Mouse (Mus musculus) cerebellum, adult 2 months (tissue): ENCODE data around the gene Kantr.

ENCODE experiments used
- CTCF ChIP-seq: fragments of 200-500 bp; IDR thresholded peaks from 2 replicates; pipeline ENCODE4 v1.5.1; 2011; ENCODE audit warnings: low read depth, mild to moderate bottlenecking, control low read depth, low read length, moderate library complexity, borderline replicate concordance; ENCODE audit not compliant: insufficient read depth
- POLR2A ChIP-seq: fragments of 200-500 bp; IDR thresholded peaks from 2 replicates; pipeline ENCODE4 v1.6.1; 2011; ENCODE audit warnings: low read length, control low read depth, borderline replicate concordance; ENCODE audit not compliant: insufficient read depth

DNA sequence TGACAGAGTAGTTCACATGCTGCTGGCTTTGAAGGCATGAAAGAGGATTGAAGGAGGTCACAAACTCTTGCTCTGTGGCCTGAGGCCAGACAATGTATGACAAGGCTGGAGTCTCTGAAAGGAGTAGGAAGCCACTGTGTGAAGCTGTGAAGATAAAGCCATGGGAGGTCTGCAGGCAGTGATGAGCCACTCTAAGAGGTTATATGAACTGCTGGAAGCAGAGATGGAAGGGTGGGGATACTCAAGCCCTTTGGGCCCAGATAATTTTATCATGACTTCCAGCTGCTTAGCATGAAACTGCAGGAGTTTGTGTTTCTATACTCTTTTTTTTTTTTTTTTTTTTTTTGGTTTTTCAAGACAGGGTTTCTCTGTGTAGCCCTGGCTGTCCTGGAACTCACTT is 19.9 kb downstream of the Kantr start:
- no peak for TF ChIP-seq POLR2A
- no peak for TF ChIP-seq CTCF
